Mouse (Mus musculus) naive thymus-derived CD4-positive, alpha-beta T cell, adult 2 months (primary cell): ENCODE data around the gene Arpc1a.
"Not testable (repeated sequence)": the region's sequence is repeated elsewhere in the genome, so short reads cannot be mapped to it uniquely, and the experiment has no call there.

Source experiments
- DNase-seq: peaks from one replicate; pipeline ENCODE4 v3.0.0-alpha.2; 2011; ENCODE audit warnings: low read depth

Gene Arpc1a

DNA sequence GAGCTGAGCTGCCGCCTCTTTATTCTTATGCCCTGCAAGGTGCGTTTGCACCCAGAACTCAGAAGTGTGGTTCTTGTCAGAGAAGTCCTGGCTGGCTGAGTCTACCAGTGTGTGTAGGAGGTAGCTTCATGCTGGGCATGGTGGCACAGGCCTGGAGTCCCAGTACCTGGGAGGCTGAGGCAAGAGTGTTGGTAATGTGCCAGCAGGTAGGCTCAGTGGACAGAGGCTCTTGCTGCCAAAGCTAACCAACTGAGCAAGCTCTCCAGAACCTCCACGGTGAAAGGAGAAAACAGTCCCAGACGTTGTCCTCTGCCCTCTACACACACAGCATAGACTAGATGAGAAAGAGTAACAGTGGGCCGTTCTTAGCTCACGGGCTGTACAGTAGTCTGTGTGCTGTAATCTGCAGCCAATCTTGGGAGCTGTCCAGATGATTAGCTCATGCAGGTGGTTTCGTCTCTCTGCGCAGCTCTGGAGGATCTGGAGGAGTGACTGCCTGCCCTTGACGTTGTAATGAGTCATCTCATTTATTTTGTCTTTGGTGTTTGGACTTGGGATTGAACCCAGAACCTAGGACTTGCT, 22.2 kb downstream of the Arpc1a start:
- DNase-seq, result no peak

DNA sequence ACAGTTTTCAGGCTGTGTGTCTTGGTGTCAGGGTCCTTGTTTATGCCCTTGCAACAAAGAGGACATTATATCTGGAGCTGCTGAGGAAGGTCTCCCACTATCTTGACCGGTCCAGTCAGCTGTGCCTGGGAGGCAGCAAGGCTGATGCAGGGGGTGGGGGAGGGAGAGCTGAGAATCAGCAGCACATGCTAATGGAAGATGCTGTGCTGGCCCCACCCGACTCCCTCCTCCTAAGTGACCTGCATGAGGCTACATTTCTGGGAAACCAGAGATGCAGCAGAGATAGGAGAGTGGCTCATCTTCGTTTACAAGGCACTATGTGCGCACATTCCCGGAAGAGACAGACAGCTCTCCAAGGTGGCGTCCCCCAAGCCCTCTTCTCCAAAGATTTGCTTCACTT, 26.8 kb downstream of the Arpc1a start:
- DNase-seq, result no peak

DNA sequence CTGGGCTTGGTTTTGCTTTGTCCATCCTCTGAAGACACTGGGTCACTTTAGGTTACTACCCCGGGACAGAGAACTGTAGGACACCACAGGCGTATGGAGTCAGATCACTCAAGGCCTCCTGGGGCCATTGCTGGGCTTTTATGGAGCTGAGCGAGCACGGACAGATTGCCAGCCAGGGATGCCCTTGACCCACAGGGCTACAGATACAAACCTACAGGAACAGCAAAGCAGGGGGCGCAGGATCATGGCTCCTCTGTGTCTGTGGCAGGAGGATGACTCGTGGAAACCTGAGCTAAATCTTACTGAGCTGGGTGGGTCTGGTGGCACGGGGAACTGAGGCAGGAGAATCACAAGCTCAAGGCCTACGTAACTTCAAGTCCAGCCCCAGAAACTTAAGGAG, 28.9 kb downstream of the Arpc1a start:
- no peak for DNase-seq

DNA sequence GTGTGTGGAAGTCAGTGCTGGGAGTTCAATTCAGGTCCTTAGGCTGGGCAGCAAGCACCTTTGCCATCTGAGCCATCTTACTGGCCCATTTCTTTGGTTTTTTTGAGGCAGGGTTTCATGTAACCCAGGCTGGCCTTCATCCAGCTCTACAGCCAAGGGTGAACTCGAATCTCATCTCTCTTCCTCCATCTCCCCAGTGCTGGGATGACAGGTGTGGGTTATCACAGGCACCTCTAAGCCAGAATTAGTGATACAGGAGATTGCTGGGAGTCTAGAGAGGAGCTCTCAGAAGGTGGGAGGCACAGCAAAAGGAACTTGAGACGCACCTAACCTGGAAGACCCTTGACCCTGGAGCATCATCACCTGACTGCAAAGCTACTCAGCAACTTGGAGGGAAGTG, 29.8 kb downstream of the Arpc1a start:
- DNase-seq, result no peak

DNA sequence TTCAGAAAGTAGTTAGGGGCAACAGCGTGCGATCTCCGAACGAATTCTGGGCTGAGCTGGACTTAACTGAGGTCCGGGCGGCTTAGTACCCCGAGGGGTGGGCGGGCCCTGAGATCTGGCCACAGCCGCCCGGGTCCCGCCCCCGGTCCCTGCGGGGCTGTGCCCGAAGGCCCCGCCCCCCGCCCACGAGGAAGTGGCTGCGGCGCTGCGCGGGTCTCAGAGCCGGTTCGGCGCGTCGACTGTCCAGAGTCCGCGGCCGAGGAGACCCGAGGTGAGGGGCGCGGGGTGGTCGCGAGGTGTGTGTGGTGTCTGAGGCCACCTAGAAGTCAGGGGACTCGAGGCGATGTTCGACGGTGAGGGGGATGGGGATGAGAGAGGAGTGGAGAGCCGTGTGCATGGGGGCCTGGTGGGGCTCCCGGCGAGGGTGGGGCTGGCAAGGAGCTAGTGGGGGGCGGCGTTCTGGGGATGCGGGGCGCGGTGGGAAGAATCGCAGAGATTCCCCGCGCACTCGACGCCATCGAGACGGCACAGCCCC, 30.5 kb downstream of the Arpc1a start, which contains the start of gene Arpc1b:
Arpc1b (plus strand) TSS at position 145 of the 535 bp plus-strand sequence.
- peak; percentile 70 for DNase-seq

DNA sequence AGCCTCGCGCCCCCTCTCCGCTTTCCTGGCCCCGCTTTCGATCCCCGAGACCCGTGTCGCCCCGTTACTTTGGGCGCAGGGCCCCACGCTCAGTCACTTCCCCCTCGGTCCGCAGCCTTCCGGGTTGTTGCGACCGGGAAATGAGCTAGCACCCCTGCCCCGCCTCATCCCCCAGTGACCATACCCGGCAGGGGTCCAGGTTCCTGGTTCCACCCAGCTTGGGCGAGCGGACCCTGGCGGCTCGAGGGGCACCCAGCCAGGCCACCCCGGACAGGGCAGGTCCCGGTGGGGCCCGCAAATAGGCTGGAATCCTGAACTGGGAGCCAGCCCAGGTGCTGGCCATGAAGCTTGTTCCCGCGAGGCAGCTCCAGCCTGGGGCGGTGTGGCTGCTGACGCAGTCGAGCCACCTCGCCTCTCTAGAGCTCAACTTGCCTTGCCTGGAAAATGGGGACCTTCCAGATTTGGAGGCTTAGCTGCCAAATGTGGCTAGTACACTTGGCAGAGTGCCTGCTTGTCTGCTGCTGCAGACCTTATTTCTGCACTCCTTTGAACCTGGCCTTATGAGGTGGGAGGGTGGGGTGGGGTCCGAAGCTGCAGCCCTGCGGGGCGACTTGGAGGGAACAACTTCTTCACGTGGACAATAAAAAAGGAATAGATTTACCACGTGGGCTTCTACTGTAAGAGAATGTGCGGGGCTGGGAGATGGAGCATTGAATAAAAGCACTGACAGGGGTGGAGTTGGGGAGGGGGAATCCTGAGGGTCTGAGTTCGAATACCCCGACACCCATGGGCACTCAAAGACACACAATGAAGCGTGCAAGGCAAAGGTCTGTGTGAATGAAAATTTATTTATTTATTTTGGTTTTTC, 31.2 kb downstream of the Arpc1a start:
- peak; percentile 65 for DNase-seq

DNA sequence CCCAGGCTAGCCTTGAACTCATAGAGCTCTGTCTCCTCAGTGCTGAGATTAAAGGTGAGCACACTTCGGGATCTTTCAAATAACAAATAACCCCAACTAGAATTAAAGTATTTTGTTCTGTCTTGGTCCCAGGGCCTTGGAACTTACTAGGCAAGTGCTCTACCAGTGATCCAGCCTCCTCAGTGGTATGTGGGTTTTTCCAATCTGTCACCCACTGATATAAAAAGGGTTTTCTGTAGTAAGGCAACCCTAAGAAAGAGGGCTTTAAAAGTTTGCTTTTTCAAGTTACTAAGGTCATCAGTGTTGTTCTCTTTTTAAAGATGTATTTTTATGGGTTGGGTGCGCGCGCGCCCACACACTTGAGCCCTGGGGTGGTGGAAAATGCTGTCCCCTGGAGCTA, 32.1 kb downstream of the Arpc1a start:
- DNase-seq, result no peak

DNA sequence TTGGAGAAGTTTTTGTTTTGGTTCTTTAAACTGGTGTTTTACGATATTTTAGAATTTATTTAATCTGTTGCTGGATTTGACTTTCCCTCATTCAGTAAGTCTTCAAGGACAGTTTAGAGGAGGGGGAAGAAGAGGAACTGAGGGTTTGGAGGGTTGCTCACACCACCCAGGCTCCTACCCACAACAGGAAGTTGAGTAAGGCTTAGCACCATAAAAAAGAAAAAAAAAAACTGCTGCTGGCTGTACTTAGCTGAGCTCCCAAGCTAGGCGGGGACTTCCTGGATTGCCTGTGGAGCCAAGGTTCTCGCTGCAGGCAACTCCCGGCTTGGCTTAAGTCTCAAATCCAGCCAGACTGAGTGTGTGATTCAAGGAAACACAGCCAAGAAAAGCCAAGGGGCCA, 32.7 kb downstream of the Arpc1a start:
- DNase-seq, result peak; percentile 76

DNA sequence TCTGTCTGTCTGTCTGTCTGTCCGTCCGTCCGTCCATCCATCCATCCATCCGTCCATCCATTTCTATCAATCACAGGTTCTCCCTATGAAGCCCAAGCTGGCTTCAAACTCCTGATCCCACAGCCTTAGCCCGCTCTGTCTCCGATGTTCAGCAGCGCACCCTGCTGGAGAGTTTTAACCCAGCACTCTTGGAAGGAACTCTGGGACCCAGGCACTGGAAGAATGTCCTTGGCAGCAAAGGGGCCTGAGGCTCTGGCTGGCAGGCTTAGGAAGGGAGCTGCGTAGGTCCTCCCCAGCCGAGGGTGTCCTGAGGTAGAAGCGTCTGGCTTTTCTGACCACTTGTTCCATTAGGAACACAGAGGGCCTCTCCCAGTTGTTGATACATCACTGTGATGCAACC, 33.3 kb downstream of the Arpc1a start:
- peak; percentile 66 for DNase-seq

DNA sequence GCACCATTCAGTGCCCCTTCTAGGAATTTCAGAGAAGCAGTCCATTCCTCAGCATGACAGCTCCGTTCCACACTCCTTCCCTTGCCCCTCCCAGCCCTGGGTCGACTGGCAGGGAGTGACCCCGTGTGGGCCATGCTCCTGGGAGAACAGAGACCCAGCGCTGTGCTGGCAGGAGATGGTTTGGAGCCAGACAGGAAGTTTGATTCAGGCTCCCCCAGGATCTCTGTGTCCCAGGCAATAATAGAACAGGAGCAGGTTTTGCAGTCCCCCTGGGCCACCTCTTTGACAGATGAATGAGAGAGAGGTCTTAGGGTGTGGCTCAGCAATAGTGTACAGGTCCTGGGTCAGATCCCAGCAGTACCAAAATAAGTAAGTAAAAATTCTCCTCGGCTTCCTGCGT, 34.4 kb downstream of the Arpc1a start:
- DNase-seq, result no peak

DNA sequence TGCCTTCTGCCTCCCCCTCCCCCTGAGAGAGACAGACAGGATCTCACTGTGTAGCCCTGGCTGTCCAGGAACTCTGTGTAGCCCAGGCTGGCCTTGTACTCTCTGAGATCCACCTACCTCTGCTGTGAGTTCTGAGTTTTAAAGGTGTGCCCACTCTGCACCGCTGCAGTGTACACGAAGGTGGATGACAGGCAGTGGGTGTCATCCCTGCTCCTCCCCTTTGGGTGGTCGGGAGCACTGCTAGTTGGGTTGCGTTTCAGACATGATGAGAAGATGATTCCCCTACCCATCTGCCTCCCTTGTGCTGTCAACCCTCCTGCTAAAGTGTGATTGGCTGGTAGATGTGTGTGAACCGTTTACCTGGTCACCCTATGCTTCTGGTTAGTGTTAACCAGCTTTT, 34.8 kb downstream of the Arpc1a start:
- DNase-seq, result no peak

DNA sequence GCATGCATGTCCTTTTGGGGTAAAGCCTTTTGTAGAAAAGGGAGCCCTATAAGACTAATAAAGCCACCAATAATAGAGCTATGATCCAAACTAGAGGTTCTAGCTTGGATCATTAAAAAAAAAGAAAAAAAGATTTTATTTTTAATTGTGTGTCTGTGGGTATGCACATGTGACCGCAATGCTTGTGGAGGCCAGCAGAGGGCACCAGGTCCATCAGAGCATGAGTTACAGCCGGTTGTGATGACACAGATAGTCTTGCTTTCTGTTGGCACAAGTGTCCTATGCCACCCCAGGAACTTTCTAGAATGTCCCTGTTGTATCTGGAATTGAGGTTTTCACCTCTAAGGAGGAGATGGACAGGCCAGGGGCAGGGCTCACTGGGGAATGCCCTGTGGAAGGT, 35.8 kb downstream of the Arpc1a start:
- peak; percentile 70 for DNase-seq

DNA sequence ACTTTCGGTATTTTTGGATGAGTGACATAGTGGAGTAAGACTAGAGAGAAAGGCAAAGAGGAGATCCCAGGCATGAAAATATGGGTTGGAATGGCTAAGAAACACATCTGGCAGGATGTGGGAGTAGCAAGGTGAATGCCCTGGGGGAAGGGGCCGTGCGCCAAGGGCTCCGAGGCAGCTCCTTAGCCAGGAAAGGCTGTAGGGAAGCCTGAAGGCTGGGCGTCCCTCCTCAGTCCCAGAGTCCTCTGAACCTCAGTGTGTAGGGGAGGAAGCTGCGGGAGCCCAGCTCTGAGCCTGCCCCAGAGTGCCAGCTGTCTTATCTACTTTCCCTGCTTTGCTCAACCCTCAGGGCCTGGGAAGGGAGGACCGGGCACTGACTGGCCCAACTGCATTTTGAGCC, 37.3 kb downstream of the Arpc1a start:
- no peak for DNase-seq

DNA sequence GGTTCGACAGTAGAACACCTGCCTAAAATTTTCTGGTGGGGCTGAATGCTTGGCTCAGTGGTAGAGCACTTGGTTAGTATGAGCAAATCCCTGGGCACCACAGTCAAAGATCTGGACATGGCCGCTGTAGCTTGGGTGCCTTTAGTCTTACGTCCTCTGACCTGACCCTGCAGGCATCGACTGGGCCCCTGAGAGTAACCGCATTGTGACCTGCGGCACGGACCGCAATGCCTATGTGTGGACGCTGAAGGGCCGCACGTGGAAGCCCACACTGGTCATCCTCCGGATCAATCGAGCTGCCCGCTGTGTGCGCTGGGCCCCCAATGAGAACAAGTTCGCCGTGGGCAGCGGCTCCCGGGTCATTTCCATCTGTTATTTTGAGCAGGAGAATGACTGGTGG, 39.8 kb downstream of the Arpc1a start:
- DNase-seq, result no peak

DNA sequence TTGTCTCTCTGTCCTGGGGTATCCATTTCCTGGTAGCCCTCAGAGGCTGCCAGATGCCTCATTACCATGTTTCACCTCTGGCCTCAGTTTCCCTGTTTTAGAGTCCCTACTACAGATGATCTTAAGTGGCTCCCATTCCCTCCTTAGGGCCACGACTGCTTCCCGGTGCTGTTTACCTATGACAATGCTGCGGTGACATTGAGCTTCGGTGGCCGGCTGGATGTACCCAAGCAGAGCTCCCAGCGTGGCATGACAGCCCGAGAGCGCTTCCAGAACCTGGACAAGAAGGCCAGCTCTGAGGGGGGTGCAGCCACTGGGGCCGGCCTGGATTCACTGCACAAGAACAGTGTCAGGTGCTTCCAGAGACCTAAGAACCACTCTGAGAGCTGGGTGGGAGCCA, 43.0 kb downstream of the Arpc1a start:
- DNase-seq, result no peak

DNA sequence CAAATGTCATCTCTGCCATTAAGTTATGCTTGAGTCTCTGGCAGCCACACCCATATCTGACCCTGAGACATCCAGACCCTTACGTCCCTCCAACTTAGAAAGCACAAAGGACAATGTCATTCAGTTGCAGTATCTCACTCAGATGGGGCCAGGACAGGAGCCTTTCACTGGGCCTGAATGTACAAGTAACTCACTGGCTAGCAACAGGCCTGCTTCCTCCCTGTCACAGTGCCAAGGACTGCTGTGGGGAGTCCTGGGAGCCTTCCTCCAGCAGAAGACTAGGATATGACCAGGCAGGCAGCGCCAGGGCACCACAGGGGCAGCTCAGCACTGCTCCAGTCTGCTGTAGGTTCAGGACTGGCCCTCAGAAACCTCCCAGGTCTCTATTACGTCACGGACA, 45.5 kb downstream of the Arpc1a start:
- no peak for DNase-seq

DNA sequence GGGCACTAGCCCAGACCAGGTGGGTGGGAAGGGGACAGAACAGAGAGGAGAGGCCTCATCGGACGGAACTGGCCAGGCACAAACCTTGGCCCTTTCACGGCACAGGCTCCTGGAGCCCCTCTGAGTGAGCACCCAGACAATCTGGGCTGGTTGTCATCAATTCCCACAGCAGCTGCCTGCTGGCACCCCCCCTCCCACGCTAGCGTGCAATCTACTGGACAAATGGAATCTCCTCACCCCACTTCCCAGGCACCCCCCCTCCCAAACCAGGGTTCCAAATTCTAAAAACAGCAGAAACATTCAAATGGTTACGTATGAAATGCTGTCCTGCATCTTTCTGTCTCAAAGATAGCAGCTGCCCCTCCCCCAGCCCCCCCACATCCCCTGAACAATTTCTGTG, 46.1 kb downstream of the Arpc1a start:
- DNase-seq, result not testable (repeated sequence)

DNA sequence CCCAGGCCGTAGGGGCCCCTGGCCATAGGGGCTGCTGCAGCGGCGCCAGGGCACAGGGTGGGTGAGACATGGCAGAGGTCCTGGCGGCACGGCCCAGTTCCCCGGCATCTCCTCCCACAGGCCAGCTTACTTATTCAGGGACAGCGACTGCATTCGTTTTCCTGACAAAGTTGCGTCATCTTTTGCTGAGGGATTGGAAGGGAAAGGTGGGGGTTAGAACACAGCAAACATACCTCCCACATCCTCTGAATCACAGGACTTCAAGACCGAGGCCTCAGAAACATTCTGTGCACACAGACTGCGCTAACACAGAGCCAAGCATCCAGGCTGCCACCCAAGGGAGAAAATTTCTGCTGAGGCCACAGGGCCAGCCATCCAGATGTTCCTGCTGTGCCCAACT, 46.6 kb downstream of the Arpc1a start:
- no peak for DNase-seq

DNA sequence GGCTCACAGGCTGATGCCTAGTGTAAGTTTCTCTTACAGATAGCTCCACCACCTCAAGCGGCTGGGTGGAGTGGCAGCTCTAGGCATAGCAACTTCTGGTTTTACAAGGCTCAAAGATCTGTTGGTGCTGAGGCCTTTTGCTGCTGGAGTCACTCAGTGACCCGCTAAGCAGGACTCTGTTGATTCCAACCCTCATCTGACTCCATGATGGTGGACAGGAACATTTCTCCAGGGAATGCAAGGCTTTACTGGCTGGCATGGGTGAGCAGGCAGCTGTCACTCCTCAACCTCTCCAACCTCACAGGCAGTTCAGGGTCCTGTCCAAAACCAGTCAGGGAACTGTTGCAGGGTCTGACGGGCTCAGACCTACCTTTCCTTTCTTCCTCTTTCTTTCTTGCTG, 47.4 kb downstream of the Arpc1a start:
- no peak for DNase-seq

DNA sequence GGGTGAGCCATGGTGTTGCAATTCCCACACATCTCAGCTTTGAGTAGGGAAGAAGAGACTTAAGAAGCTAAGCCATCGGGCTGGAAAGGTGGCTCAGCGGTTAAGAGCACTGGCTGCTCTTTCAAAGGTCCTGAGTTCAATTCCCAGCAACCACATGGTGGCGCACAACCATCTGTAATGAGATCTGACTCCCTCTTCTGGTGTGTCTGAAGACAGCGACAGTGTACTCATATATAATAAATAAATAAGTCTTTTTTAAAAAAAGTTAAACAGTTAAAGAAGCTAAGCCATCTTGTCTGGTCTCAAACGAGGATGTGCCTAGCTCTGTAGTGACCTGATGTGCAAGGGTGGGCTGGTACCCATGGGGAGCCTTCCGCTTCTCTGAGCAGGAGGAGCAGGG, 49.6 kb downstream of the Arpc1a start:
- not testable (repeated sequence) for DNase-seq

DNA sequence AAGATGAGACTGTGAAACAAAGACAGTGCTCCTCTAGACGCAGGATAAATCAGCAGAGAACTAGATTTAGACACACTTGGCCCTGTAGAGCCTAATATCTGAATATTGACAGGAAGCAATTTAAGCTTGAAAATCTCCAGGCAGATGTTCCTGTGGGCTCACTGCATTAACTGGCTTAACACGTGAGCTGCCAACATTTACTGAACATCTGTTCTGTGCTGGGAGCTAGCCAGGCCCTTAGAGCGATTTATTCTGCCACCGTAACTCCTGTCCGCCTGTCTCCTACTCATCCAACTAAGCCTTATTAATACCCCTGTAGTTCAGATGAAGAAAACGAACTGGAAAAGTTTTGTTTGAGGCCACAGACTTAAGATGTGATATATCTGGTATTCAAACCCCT, 55.2 kb downstream of the Arpc1a start:
- no peak for DNase-seq

DNA sequence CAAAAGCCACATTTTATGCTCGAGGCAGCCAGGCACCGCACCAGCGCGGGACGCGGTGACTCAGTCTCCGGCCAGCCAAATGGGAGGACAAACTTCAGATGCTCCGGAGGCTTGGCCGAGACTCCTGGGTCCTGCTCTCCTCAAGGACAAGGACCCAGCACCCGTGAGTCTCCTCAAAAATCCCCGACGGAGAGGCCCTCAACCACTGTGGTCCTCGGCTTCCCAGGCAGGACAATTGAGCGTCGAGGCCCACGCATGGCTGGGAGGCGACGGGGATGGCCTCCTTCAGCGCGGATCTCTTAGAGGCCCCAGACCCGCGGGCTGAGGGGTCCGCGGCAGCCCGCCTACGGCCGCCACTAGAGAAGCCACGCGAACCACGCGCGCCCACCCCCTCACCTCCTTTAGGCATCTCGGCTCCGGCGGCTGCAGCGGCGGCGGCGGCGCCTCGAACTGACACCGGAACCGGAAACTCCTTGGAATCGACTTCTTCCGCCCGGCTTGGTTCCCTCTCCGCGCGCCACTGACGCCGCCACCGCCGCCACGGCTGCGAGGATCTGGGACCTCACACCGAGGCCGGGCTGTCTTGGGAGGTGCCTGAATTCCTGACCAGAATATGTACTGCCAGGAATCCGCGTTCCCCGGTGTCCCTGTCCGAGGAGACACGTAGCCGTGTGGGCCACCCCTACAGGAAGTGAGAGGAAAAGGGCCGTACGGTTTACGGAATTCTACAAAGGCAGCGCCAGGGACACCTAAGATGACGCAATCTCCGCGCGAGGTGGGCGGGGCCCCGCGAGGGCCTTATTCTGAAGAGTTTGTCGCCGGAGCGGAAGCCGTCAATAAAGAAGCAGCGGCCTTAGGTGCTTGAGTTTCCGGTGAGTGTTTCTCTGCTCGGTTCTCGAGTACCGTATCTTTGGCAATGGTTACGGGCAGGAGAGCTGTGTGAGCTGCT, 56.2 kb downstream of the Arpc1a start, which contains the start of the genes Pdap1 and Bud31:
Pdap1 (minus strand) TSS at position 668 of the 949 bp plus-strand sequence.
Bud31 (plus strand) TSS at position 792 of the 949 bp plus-strand sequence.
- peak; percentile 98 for DNase-seq
